Mouse (Mus musculus) heart, embryonic 11.5 days (tissue): Measurements from ENCODE around the gene Unc119b. TPM values are rescaled to one million over a fixed set of nuclear protein-coding genes. Genes with fewer than 3 reads are reported as not detected.
"Not testable (repeated sequence)": the region's sequence is repeated elsewhere in the genome, so short reads cannot be mapped to it uniquely, and the experiment has no call there.

Experiments used
- ATAC-seq: fragments of 200-750 bp; cut with Nextera tagmentation; replicated peaks from 2 replicates; pipeline ENCODE4 v1.8.0; 2017; ENCODE audit warnings: moderate library complexity; ENCODE audit not compliant: insufficient number of reproducible peaks, low FRiP score, low TSS enrichment
- H3K27ac ChIP-seq: fragments of 300-500 bp; sonication (generic); 2 replicates; pipeline ENCODE4 v1.5.1; 2014; ENCODE audit warnings: mild to moderate bottlenecking, low read depth, low read length
- H3K27me3 ChIP-seq: fragments of 300-500 bp; sonication (generic); 2 replicates; pipeline ENCODE4 v1.6.1; 2014; ENCODE audit warnings: mild to moderate bottlenecking, low read length, mixed read lengths; ENCODE audit not compliant: control insufficient read depth, insufficient read depth
- H3K36me3 ChIP-seq: fragments of 300-500 bp; sonication (generic); 2 replicates; pipeline ENCODE4 v1.6.1; 2014; ENCODE audit warnings: mild to moderate bottlenecking, low read length, moderate library complexity, mixed read lengths; ENCODE audit not compliant: control insufficient read depth, insufficient read depth
- H3K4me1 ChIP-seq: fragments of 300-500 bp; sonication (generic); 2 replicates; pipeline ENCODE4 v1.6.1; 2014; ENCODE audit warnings: low read length; ENCODE audit not compliant: control insufficient read depth, insufficient read depth
- H3K4me2 ChIP-seq: fragments of 300-500 bp; sonication (generic); 2 replicates; pipeline ENCODE4 v1.6.1; 2014; ENCODE audit warnings: mild to moderate bottlenecking, moderate library complexity
- H3K4me3 ChIP-seq: fragments of 300-500 bp; sonication (generic); 2 replicates; pipeline ENCODE4 v1.5.1; 2014; ENCODE audit warnings: low read depth, low read length
- H3K9ac ChIP-seq: fragments of 300-500 bp; sonication (generic); 2 replicates; pipeline ENCODE4 v1.6.1; 2014; ENCODE audit warnings: mild to moderate bottlenecking, low read depth, low read length, moderate library complexity
- H3K9me3 ChIP-seq: fragments of 300-500 bp; sonication (generic); replicated peaks from 2 replicates; pipeline ENCODE4 v1.6.1; 2016; ENCODE audit warnings: low read length; ENCODE audit not compliant: control insufficient read depth
- WGBS: fragments of 180-500 bp; shearing (Covaris S2); extraction: QIAGEN DNeasy Blood & Tissue Kit; methylation state at CpG from one replicate; pipeline ENCODE4 v1.1.7; 2014; ENCODE audit not compliant: insufficient replicate concordance; 5-methylcytosine and 5-hydroxymethylcytosine counted together
- polyA plus RNA-seq: library from polyadenylated mRNA; unstranded; fragments of >200 nt; fragmentation: Nextera tagmentation; extraction: Ambion mirVana; gene quantifications from 2 replicates; pipeline ENCODE4 v1.2.1, GENCODE M21; 2014

Unc119b gene
- polyA plus RNA-seq, 1 experiment from 2014 or later, result 18.9 TPM

- no peak for ATAC-seq
- H3K9me3 ChIP-seq, result no peaks in the 10 kb centered on the region
- 51% methylated on average over 5 of the region's 5 CpGs for WGBS
- no peak overlapping the region for H3K9ac ChIP-seq
- no peak overlapping the region for H3K4me2 ChIP-seq
- H3K27ac ChIP-seq, result no peak overlapping the region
- no peaks in the 10 kb centered on the region for H3K27me3 ChIP-seq
- H3K36me3 ChIP-seq, result peaks cover 3% of the 10 kb centered on the region; the same call in 1 of the 2 replicates
- H3K4me3 ChIP-seq, result no peak overlapping the region
- H3K4me1 ChIP-seq, result peaks cover 15% of the 10 kb centered on the region
These were observed 58.5 kb downstream of the Unc119b start for GRCm38 (mm10) chr5:115076144-115076901.

- Histone ChIP-seq H3K9ac (no peak overlapping the region), H3K4me3 (no peak overlapping the region), H3K27me3 (no peaks in the 10 kb centered on the region), H3K9me3 (no peaks in the 10 kb centered on the region), H3K36me3 (peaks cover 3% of the 10 kb centered on the region; the same call in 1 of the 2 replicates), H3K4me2 (no peak overlapping the region), H3K4me1 (peaks cover 18% of the 10 kb centered on the region), H3K27ac (no peak overlapping the region)
- WGBS, result 76% methylated on average over 4 of the region's 4 CpGs
- ATAC-seq, result no peak
These were observed 60.0 kb downstream of the Unc119b start for GRCm38 (mm10) chr5:115074749-115075148.

- H3K9ac ChIP-seq, H3K36me3 ChIP-seq, H3K9me3 ChIP-seq, H3K27me3 ChIP-seq, H3K4me3 ChIP-seq, ATAC-seq: not testable (repeated sequence)
- WGBS, result 73% methylated on average over 7 of the region's 8 CpGs
- Histone ChIP-seq H3K27ac (0 out of 2 replicates have a peak overlapping the region, but pooled peaks have one; percentile 86), H3K4me2 (peak overlapping the region; percentile 1; the same call in 1 of the 2 replicates), H3K4me1 (peaks cover 33% of the 10 kb centered on the region)
These were observed 61.5 kb downstream of the Unc119b start for GRCm38 (mm10) chr5:115073306-115073705.

Other genes with a start within 250 kb of the Unc119b start
- 2.7 and 4.3 TPM in 2 replicates for gene Oasl2, start 238.0 kb downstream of the Unc119b start, polyA plus RNA-seq
- 0.30 and 0.37 TPM in 2 replicates for gene Oasl1, start 211.7 kb downstream of the Unc119b start, polyA plus RNA-seq
- 31.0 and 35.0 TPM in 2 replicates for gene 2210016L21Rik, start 192.8 kb downstream of the Unc119b start, polyA plus RNA-seq
- not detected in 2 replicates for gene Hnf1a, start 163.9 kb downstream of the Unc119b start, polyA plus RNA-seq
- gene Sppl3, start 123.8 kb downstream of the Unc119b start, polyA plus RNA-seq, result 15.5 and 18.6 TPM in 2 replicates
- gene Gm10401, start 36.7 kb downstream of the Unc119b start, polyA plus RNA-seq, result 19.1 and 19.2 TPM in 2 replicates
- 45.5 and 75.6 TPM in 2 replicates for gene Acads, start 15.6 kb downstream of the Unc119b start, polyA plus RNA-seq
- gene Mlec, start 23.2 kb upstream of the Unc119b start, polyA plus RNA-seq, result 68.9 and 77.8 TPM in 2 replicates
- 0.63 and 1.3 TPM in 2 replicates for gene Cabp1, start 59.4 kb upstream of the Unc119b start, polyA plus RNA-seq
- 86.9 and 90.6 TPM in 2 replicates for gene Pop5, start 100.9 kb upstream of the Unc119b start, polyA plus RNA-seq
- 58.0 and 77.3 TPM in 2 replicates for gene Rnf10, start 137.9 kb upstream of the Unc119b start, polyA plus RNA-seq
- 79.6 and 81.8 TPM in 2 replicates for gene Coq5, start 144.7 kb upstream of the Unc119b start, polyA plus RNA-seq
- gene Dynll1, start 166.0 kb upstream of the Unc119b start, polyA plus RNA-seq, result 1,523 and 1,540 TPM in 2 replicates
- gene Srsf9, start 192.2 kb upstream of the Unc119b start, polyA plus RNA-seq, result 140 and 149 TPM in 2 replicates
- 27.0 and 31.0 TPM in 2 replicates for gene Gatc, start 206.2 kb upstream of the Unc119b start, polyA plus RNA-seq
- 40.4 and 43.9 TPM in 2 replicates for gene Triap1, start 206.2 kb upstream of the Unc119b start, polyA plus RNA-seq
- 1,289 and 1,331 TPM in 2 replicates for gene Cox6a1, start 214.0 kb upstream of the Unc119b start, polyA plus RNA-seq